Mouse (Mus musculus) embryonic fibroblast, embryonic 13.5 days (primary cell): ENCODE results near the gene Ap5s1.

Experiments
- CTCF ChIP-seq: IDR thresholded peaks from 2 replicates; pipeline ENCODE4 v1.5.1; 2011; ENCODE audit warnings: mild to moderate bottlenecking, control low read depth, low read length, moderate library complexity, borderline replicate concordance; ENCODE audit not compliant: insufficient read depth
- POLR2A ChIP-seq: IDR thresholded peaks from 2 replicates; pipeline ENCODE4 v1.6.1; 2011; ENCODE audit warnings: low read depth, mild to moderate bottlenecking, control low read depth, low read length, moderate library complexity

DNA sequence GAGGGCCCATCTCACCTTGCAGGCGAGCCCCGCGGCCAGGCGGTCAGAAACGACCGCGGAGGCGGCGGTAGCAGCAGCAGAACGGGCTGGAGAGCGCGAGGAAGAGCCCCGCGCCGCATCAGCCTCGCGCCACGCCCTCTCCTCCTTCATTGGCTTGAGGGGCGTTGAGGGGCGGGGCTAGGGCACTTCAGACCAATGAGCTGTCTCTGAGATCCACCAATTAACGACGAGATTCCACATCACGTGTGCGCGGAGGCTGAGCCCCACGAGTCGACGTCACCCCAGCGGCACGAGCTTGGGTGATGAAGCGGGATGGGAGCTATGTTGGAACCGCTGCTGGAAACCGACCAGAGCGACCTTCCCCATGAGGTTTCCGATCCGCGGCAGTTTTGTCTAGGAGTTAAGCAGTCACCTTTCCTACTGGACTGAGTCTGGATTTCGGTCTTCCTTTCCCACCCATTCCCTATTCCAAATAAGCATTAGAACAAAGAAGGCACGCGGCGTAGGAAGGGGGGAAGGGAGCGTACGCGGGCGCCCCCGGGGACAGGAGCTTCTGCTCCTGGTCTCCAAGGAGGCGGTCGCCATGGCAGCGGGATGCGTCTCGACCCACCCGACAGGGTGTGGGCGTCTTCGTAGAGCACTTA lies 46.8 kb upstream of the Ap5s1 start, which contains the start of gene 1700037H04Rik:
- peak; percentile 93 for TF ChIP-seq POLR2A
- TF ChIP-seq CTCF, result no peak
